Mouse (Mus musculus) midbrain, embryonic 14.5 days (tissue): ENCODE data around the gene Cabp7. TPM values are rescaled to one million over a fixed set of nuclear protein-coding genes. Genes with fewer than 3 reads are reported as not detected.

Source experiments
- ATAC-seq: fragments of 200-750 bp; cut with Nextera tagmentation; 2 replicates; pipeline ENCODE4 v1.8.0; 2017; ENCODE audit warnings: moderate number of reproducible peaks, moderate library complexity; ENCODE audit not compliant: low FRiP score, low TSS enrichment
- DNase-seq: peaks from one replicate; pipeline ENCODE4 v3.0.0-alpha.2; 2015
- H3K27ac ChIP-seq: fragments of 300-500 bp; sonication (generic); replicated peaks from 2 replicates; pipeline ENCODE4 v1.5.1; 2014; ENCODE audit warnings: mild to moderate bottlenecking, low read depth, low read length, moderate library complexity
- H3K27me3 ChIP-seq: fragments of 300-500 bp; sonication (generic); 2 replicates; pipeline ENCODE4 v1.6.1; 2014; ENCODE audit warnings: low read length, control low read depth, mixed read lengths; ENCODE audit not compliant: control insufficient read depth, insufficient read depth
- H3K36me3 ChIP-seq: fragments of 300-500 bp; sonication (generic); 2 replicates; pipeline ENCODE4 v1.6.1; 2014; ENCODE audit warnings: low read length, control low read depth; ENCODE audit not compliant: control insufficient read depth, insufficient read depth
- H3K4me1 ChIP-seq: fragments of 300-500 bp; sonication (generic); 2 replicates; pipeline ENCODE4 v1.6.1; 2014; ENCODE audit warnings: mild to moderate bottlenecking, antibody characterized with exemption, low read length, control low read depth; ENCODE audit not compliant: control insufficient read depth, insufficient read depth
- H3K4me2 ChIP-seq: fragments of 300-500 bp; sonication (generic); 2 replicates; pipeline ENCODE4 v1.6.1; 2014; ENCODE audit warnings: mild to moderate bottlenecking, low read length, moderate library complexity
- H3K4me3 ChIP-seq: fragments of 300-500 bp; sonication (generic); replicated peaks from 2 replicates; pipeline ENCODE4 v1.5.1; 2014; ENCODE audit warnings: low read depth, low read length
- H3K9ac ChIP-seq: fragments of 300-500 bp; sonication (generic); replicated peaks from 2 replicates; pipeline ENCODE4 v1.6.1; 2014; ENCODE audit warnings: mild to moderate bottlenecking, low read length, moderate library complexity
- H3K9me3 ChIP-seq: fragments of 300-500 bp; sonication (generic); 2 replicates; pipeline ENCODE4 v1.6.1; 2016; ENCODE audit warnings: low read length, control low read depth, mixed read lengths; ENCODE audit not compliant: control insufficient read depth
- WGBS: fragments of 180-500 bp; shearing (Covaris S2); extraction: QIAGEN DNeasy Blood & Tissue Kit; methylation state at CpG from one replicate; pipeline ENCODE4 v1.1.7; 2014; 5-methylcytosine and 5-hydroxymethylcytosine counted together
- polyA plus RNA-seq: library from polyadenylated mRNA; unstranded; fragments of >200 nt; fragmentation: Nextera tagmentation; extraction: Ambion mirVana; gene quantifications from 2 replicates; pipeline ENCODE4 v1.2.1, GENCODE M21; 2014

Gene Cabp7
- polyA plus RNA-seq, 1 experiment from 2014 or later = 1.3 TPM

GRCm38 (mm10) chr11:4756984-4757788 is 10.6 kb upstream of the Cabp7 start:
- Histone ChIP-seq H3K4me1 (peaks cover 20% of the 10 kb centered on the region), H3K9ac (no peak overlapping the region), H3K4me3 (no peak overlapping the region), H3K4me2 (no peak overlapping the region), H3K9me3 (no peaks in the 10 kb centered on the region), H3K36me3 (no peaks in the 10 kb centered on the region), H3K27me3 (no peaks in the 10 kb centered on the region), H3K27ac (no peak overlapping the region)
- no peak for DNase-seq
- no peak for ATAC-seq
- 77% methylated on average over 11 of the region's 11 CpGs for WGBS

GRCm38 (mm10) chr11:4756460-4756859 is 9.9 kb upstream of the Cabp7 start:
- ATAC-seq (no peak), DNase-seq (no peak)
- Histone ChIP-seq H3K4me2 (no peak overlapping the region), H3K36me3 (no peaks in the 10 kb centered on the region), H3K9ac (no peak overlapping the region), H3K27ac (no peak overlapping the region), H3K4me3 (no peak overlapping the region), H3K27me3 (no peaks in the 10 kb centered on the region), H3K4me1 (peaks cover 13% of the 10 kb centered on the region; the same call in 1 of the 2 replicates), H3K9me3 (no peaks in the 10 kb centered on the region)
- 87% methylated on average over 9 of the region's 9 CpGs for WGBS

GRCm38 (mm10) chr11:4754867-4755266 is 8.3 kb upstream of the Cabp7 start:
- Histone ChIP-seq H3K9ac (no peak overlapping the region), H3K4me3 (no peak overlapping the region), H3K4me2 (no peak overlapping the region), H3K9me3 (no peaks in the 10 kb centered on the region), H3K4me1 (0 out of 2 replicates have a peak, but pooled peaks cover 7% of the 10 kb centered on the region), H3K36me3 (no peaks in the 10 kb centered on the region), H3K27me3 (peaks cover 6% of the 10 kb centered on the region; the same call in 1 of the 2 replicates), H3K27ac (no peak overlapping the region)
- 80% methylated on average over 11 of the region's 11 CpGs for WGBS
- DNase-seq (no peak), ATAC-seq (no peak)

- DNase-seq = no peak
- no peak overlapping the region for H3K27ac ChIP-seq
- no peak overlapping the region for H3K4me2 ChIP-seq
- ATAC-seq = no peak
- H3K9me3 ChIP-seq = no peaks in the 10 kb centered on the region
- H3K4me1 ChIP-seq = 0 out of 2 replicates have a peak, but pooled peaks cover 7% of the 10 kb centered on the region
- no peak overlapping the region for H3K4me3 ChIP-seq
- peaks cover 14% of the 10 kb centered on the region; the same call in 1 of the 2 replicates for H3K27me3 ChIP-seq
- no peaks in the 10 kb centered on the region for H3K36me3 ChIP-seq
- no peak overlapping the region for H3K9ac ChIP-seq
- WGBS = 95% methylated on average over 3 of the region's 3 CpGs
Measured at GRCm38 (mm10) chr11:4754036-4754435, 7.5 kb upstream of the Cabp7 start.

- peaks cover 22% of the 10 kb centered on the region for H3K27me3 ChIP-seq
- no peak overlapping the region for H3K4me2 ChIP-seq
- H3K27ac ChIP-seq = no peak overlapping the region
- ATAC-seq (no peak), DNase-seq (no peak)
- H3K4me3 ChIP-seq = no peak overlapping the region
- no peaks in the 10 kb centered on the region for H3K36me3 ChIP-seq
- H3K9ac ChIP-seq = no peak overlapping the region
- H3K4me1 ChIP-seq = 0 out of 2 replicates have a peak, but pooled peaks cover 7% of the 10 kb centered on the region
- WGBS = 28% methylated on average over 10 of the region's 10 CpGs
- H3K9me3 ChIP-seq = no peaks in the 10 kb centered on the region
Measured at GRCm38 (mm10) chr11:4752836-4753235, 6.3 kb upstream of the Cabp7 start.

GRCm38 (mm10) chr11:4750263-4750662 is 3.7 kb upstream of the Cabp7 start:
- 9% methylated on average over 9 of the region's 9 CpGs for WGBS
- peak; percentile 57 for DNase-seq
- H3K36me3 ChIP-seq = no peaks in the 10 kb centered on the region
- ATAC-seq = no peak
- no peak overlapping the region for H3K4me2 ChIP-seq
- H3K4me1 ChIP-seq = peaks cover 14% of the 10 kb centered on the region
- peaks cover 42% of the 10 kb centered on the region for H3K27me3 ChIP-seq
- no peak overlapping the region for H3K27ac ChIP-seq
- H3K9ac ChIP-seq = no peak overlapping the region
- H3K4me3 ChIP-seq = no peak overlapping the region
- no peaks in the 10 kb centered on the region for H3K9me3 ChIP-seq

- Histone ChIP-seq H3K4me1 (peaks cover 9% of the 10 kb centered on the region), H3K4me2 (peak overlapping the region; percentile 99), H3K9me3 (no peaks in the 10 kb centered on the region), H3K9ac (peak overlapping the region; percentile 63), H3K4me3 (peak overlapping the region; percentile 56), H3K27me3 (peaks cover 59% of the 10 kb centered on the region), H3K36me3 (no peaks in the 10 kb centered on the region), H3K27ac (no peak overlapping the region)
- under 1% methylated on average over 12 of the region's 12 CpGs for WGBS
- ATAC-seq = 0 out of 2 replicates have a peak, but pooled peaks have one; percentile 9
- DNase-seq = no peak
Measured at GRCm38 (mm10) chr11:4747285-4747684, 707 bp upstream of the Cabp7 start.

- H3K4me1 ChIP-seq = peaks cover 9% of the 10 kb centered on the region
- under 1% methylated on average over 39 of the region's 39 CpGs for WGBS
- H3K27me3 ChIP-seq = peaks cover 59% of the 10 kb centered on the region
- H3K9me3 ChIP-seq = no peaks in the 10 kb centered on the region
- peak overlapping the region; percentile 63 for H3K9ac ChIP-seq
- DNase-seq (peak; percentile 75), ATAC-seq (no peak)
- no peak overlapping the region for H3K27ac ChIP-seq
- no peaks in the 10 kb centered on the region for H3K36me3 ChIP-seq
- H3K4me3 ChIP-seq = peak overlapping the region; percentile 56
- peak overlapping the region; percentile 99 for H3K4me2 ChIP-seq
Measured at GRCm38 (mm10) chr11:4745969-4746368, 609 bp downstream of the Cabp7 start.

GRCm38 (mm10) chr11:4744691-4745090 is 1.9 kb downstream of the Cabp7 start:
- no peak overlapping the region for H3K27ac ChIP-seq
- H3K9ac ChIP-seq = no peak overlapping the region
- no peak for DNase-seq
- H3K4me1 ChIP-seq = peaks cover 9% of the 10 kb centered on the region
- no peak for ATAC-seq
- peak overlapping the region; percentile 99 for H3K4me2 ChIP-seq
- 65% methylated on average over 6 of the region's 6 CpGs for WGBS
- H3K27me3 ChIP-seq = peaks cover 52% of the 10 kb centered on the region; the same call in 1 of the 2 replicates
- H3K4me3 ChIP-seq = no peak overlapping the region
- no peaks in the 10 kb centered on the region for H3K36me3 ChIP-seq
- H3K9me3 ChIP-seq = no peaks in the 10 kb centered on the region
